Mouse (Mus musculus) CH12.LX (cell line): ENCODE results near the gene Trafd1. TPM values are rescaled to one million over a fixed set of nuclear protein-coding genes. Genes with fewer than 3 reads are reported as not detected.

ENCODE experiments used
- DNase-seq: peaks from one replicate; pipeline ENCODE4 v3.0.0-alpha.2; 2013; ENCODE audit errors: extremely low read depth
- H3K27ac ChIP-seq: 2 replicates; pipeline ENCODE4 v1.5.1; 2012; ENCODE audit warnings: low read depth, mild to moderate bottlenecking, control low read depth, moderate library complexity; ENCODE audit not compliant: insufficient read depth
- H3K27me3 ChIP-seq: replicated peaks from 2 replicates; pipeline ENCODE3; 2012; ENCODE audit warnings: inconsistent platforms
- H3K36me3 ChIP-seq, 2 experiments: replicated peaks in 1 of 2; 2 replicates each; pipeline versions ENCODE3 to v1.6.1; 2012; ENCODE audit warnings: inconsistent platforms in 1 of 2, low read length in 1 of 2, mild to moderate bottlenecking in 1 of 2, mixed read lengths in 1 of 2, moderate library complexity in 1 of 2; ENCODE audit not compliant: control insufficient read depth in 1 of 2, insufficient read depth in 1 of 2
- H3K4me1 ChIP-seq, 2 experiments: 2 replicates each; pipeline ENCODE4 v1.6.1; 2012; ENCODE audit warnings: inconsistent platforms in 1 of 2, moderate library complexity in 1 of 2; ENCODE audit not compliant: insufficient read depth in 2 of 2, control insufficient read depth in 1 of 2
- H3K4me2 ChIP-seq: 2 replicates; pipeline ENCODE4 v1.6.1; 2012; ENCODE audit warnings: low read depth, mild to moderate bottlenecking, control low read depth; ENCODE audit not compliant: poor library complexity, insufficient read depth, severe bottlenecking
- H3K4me3 ChIP-seq, 3 experiments: fragments of 150-350 bp in 1 of 3; sonication (generic) in 1 of 3; replicated peaks in 1 of 3; 2 replicates each; pipeline versions ENCODE3 to v1.5.1; 2011 to 2012; ENCODE audit warnings: low read depth in 2 of 3, low read length in 2 of 3, mild to moderate bottlenecking in 2 of 3, moderate library complexity in 2 of 3, control low read depth in 1 of 3, improper control_type of control experiment in 1 of 3, inconsistent platforms in 1 of 3, mixed read lengths in 1 of 3; ENCODE audit not compliant: poor library complexity in 1 of 3
- H3K79me2 ChIP-seq: replicated peaks from 2 replicates; pipeline ENCODE4 v1.6.1; 2012; ENCODE audit warnings: mild to moderate bottlenecking, moderate library complexity; ENCODE audit not compliant: control insufficient read depth, poor library complexity, insufficient read depth, severe bottlenecking; ENCODE audit errors: extremely low read depth
- H3K9ac ChIP-seq: 2 replicates; pipeline ENCODE4 v1.6.1; 2012; ENCODE audit warnings: low read depth, mild to moderate bottlenecking, control low read depth, moderate library complexity; ENCODE audit not compliant: insufficient read depth
- H3K9me3 ChIP-seq: replicated peaks from 2 replicates; pipeline ENCODE3; 2012; ENCODE audit warnings: low read length, inconsistent platforms, mixed read lengths
- BHLHE40 ChIP-seq: IDR thresholded peaks from 2 replicates; pipeline ENCODE4 v1.6.1; 2011; ENCODE audit warnings: mild to moderate bottlenecking, low read depth, low read length, improper control_type of control experiment
- CHD1 ChIP-seq: IDR thresholded peaks from 2 replicates; pipeline ENCODE4 v1.6.1; 2012; ENCODE audit warnings: low read depth, low read length, improper control_type of control experiment, inconsistent platforms
- CHD2 ChIP-seq: IDR thresholded peaks from 2 replicates; pipeline ENCODE4 v1.6.1; 2011; ENCODE audit warnings: low read length, improper control_type of control experiment
- CTCF ChIP-seq, 2 experiments: IDR thresholded peaks in 1 of 2; conservative IDR thresholded peaks in 1 of 2; 2 replicates each; pipeline ENCODE4 v1.5.1; 2011 to 2012; ENCODE audit warnings: low read depth in 2 of 2, low read length in 2 of 2, improper control_type of control experiment in 1 of 2, inconsistent platforms in 1 of 2, mild to moderate bottlenecking in 1 of 2, moderate library complexity in 1 of 2
- E2F4 ChIP-seq: IDR thresholded peaks from 2 replicates; pipeline ENCODE4 v1.6.1; 2011; ENCODE audit warnings: low read depth, low read length, improper control_type of control experiment; ENCODE audit not compliant: insufficient replicate concordance
- ELF1 ChIP-seq: IDR thresholded peaks from 2 replicates; pipeline ENCODE4 v1.6.1; 2014; ENCODE audit warnings: low read depth, mild to moderate bottlenecking, inconsistent platforms, low read length, improper control_type of control experiment
- EP300 ChIP-seq: IDR thresholded peaks from 2 replicates; pipeline ENCODE4 v1.6.1; 2011; ENCODE audit warnings: low read length, improper control_type of control experiment
- ETS1 ChIP-seq: conservative IDR thresholded peaks from 2 replicates; pipeline ENCODE4 v1.6.1; 2012; ENCODE audit warnings: low read depth, mild to moderate bottlenecking, inconsistent platforms, low read length, improper control_type of control experiment, moderate library complexity
- GABPA ChIP-seq: IDR thresholded peaks from 2 replicates; pipeline ENCODE4 v1.6.1; 2012; ENCODE audit warnings: low read depth, low read length, improper control_type of control experiment, inconsistent platforms; ENCODE audit not compliant: insufficient replicate concordance
- HCFC1 ChIP-seq: IDR thresholded peaks from 2 replicates; pipeline ENCODE4 v1.6.1; 2012; ENCODE audit warnings: low read depth, mild to moderate bottlenecking, inconsistent platforms, low read length, improper control_type of control experiment
- IRF4 ChIP-seq: IDR thresholded peaks from 2 replicates; pipeline ENCODE4 v1.6.1; 2014; ENCODE audit warnings: low read depth, mild to moderate bottlenecking, inconsistent platforms, low read length, improper control_type of control experiment
- JUN ChIP-seq: IDR thresholded peaks from 2 replicates; pipeline ENCODE4 v1.6.1; 2011; ENCODE audit warnings: low read depth, mild to moderate bottlenecking, low read length, improper control_type of control experiment, moderate library complexity; ENCODE audit not compliant: insufficient read depth
- JUND ChIP-seq: conservative IDR thresholded peaks from 2 replicates; pipeline ENCODE4 v1.6.1; 2011; ENCODE audit warnings: low read depth, low read length, improper control_type of control experiment
- KAT2A ChIP-seq: IDR thresholded peaks from 2 replicates; pipeline ENCODE4 v1.6.1; 2012; ENCODE audit warnings: low read length, improper control_type of control experiment, inconsistent platforms; ENCODE audit not compliant: insufficient replicate concordance
- MAFK ChIP-seq: IDR thresholded peaks from 2 replicates; pipeline ENCODE4 v1.6.1; 2011; ENCODE audit warnings: low read length, improper control_type of control experiment; ENCODE audit not compliant: insufficient replicate concordance
- MAX ChIP-seq: IDR thresholded peaks from 2 replicates; pipeline ENCODE4 v1.6.1; 2011; ENCODE audit warnings: low read length, improper control_type of control experiment
- MAZ ChIP-seq: IDR thresholded peaks from 2 replicates; pipeline ENCODE4 v1.6.1; 2012; ENCODE audit warnings: low read depth, mild to moderate bottlenecking, inconsistent platforms, low read length, improper control_type of control experiment, moderate library complexity
- MEF2A ChIP-seq: IDR thresholded peaks from 2 replicates; pipeline ENCODE4 v1.6.1; 2014; ENCODE audit warnings: low read depth, mild to moderate bottlenecking, inconsistent platforms, low read length, improper control_type of control experiment, borderline replicate concordance
- MXI1 ChIP-seq: IDR thresholded peaks from 2 replicates; pipeline ENCODE4 v1.6.1; 2011; ENCODE audit warnings: mild to moderate bottlenecking, low read depth, low read length, improper control_type of control experiment
- MYC ChIP-seq: IDR thresholded peaks from 2 replicates; pipeline ENCODE4 v1.6.1; 2011; ENCODE audit warnings: low read depth, mild to moderate bottlenecking, improper control_type of control experiment, low read length
- NELFE ChIP-seq: IDR thresholded peaks from 2 replicates; pipeline ENCODE4 v1.6.1; 2011; ENCODE audit warnings: low read depth, low read length, improper control_type of control experiment
- NRF1 ChIP-seq: IDR thresholded peaks from 2 replicates; pipeline ENCODE4 v1.6.1; 2014; ENCODE audit warnings: low read depth, mild to moderate bottlenecking, inconsistent platforms, low read length, improper control_type of control experiment, moderate library complexity
- PAX5 ChIP-seq: IDR thresholded peaks from 2 replicates; pipeline ENCODE4 v1.6.1; 2012; ENCODE audit warnings: low read length, inconsistent platforms, mixed read lengths
- POLR2A ChIP-seq: IDR thresholded peaks from 2 replicates; pipeline ENCODE4 v1.6.1; 2011; ENCODE audit warnings: low read depth, mild to moderate bottlenecking, improper control_type of control experiment, low read length
- POLR2AphosphoS2 ChIP-seq: IDR thresholded peaks from 2 replicates; pipeline ENCODE4 v1.6.1; 2011; ENCODE audit warnings: low read depth, low read length, improper control_type of control experiment
- RAD21 ChIP-seq: IDR thresholded peaks from 2 replicates; pipeline ENCODE4 v1.6.1; 2011; ENCODE audit warnings: low read depth, mild to moderate bottlenecking, low read length, improper control_type of control experiment, moderate library complexity
- RCOR1 ChIP-seq: conservative IDR thresholded peaks from 2 replicates; pipeline ENCODE4 v1.6.1; 2012; ENCODE audit warnings: low read depth, mild to moderate bottlenecking, inconsistent platforms, low read length, improper control_type of control experiment
- SIN3A ChIP-seq: IDR thresholded peaks from 2 replicates; pipeline ENCODE4 v1.6.1; 2012; ENCODE audit warnings: low read length, improper control_type of control experiment, inconsistent platforms
- SMC3 ChIP-seq: IDR thresholded peaks from 2 replicates; pipeline ENCODE4 v1.6.1; 2011; ENCODE audit warnings: low read depth, low read length, improper control_type of control experiment
- TBP ChIP-seq: conservative IDR thresholded peaks from 2 replicates; pipeline ENCODE4 v1.6.1; 2011; ENCODE audit warnings: low read depth, low read length, improper control_type of control experiment
- TCF12 ChIP-seq: IDR thresholded peaks from 2 replicates; pipeline ENCODE4 v1.6.1; 2014; ENCODE audit warnings: low read depth, mild to moderate bottlenecking, inconsistent platforms, low read length, improper control_type of control experiment
- UBTF ChIP-seq: IDR thresholded peaks from 2 replicates; pipeline ENCODE4 v1.6.1; 2012; ENCODE audit warnings: low read depth, mild to moderate bottlenecking, inconsistent platforms, low read length, improper control_type of control experiment, moderate library complexity
- USF1 ChIP-seq: IDR thresholded peaks from 2 replicates; pipeline ENCODE4 v1.6.1; 2014; ENCODE audit warnings: low read depth, mild to moderate bottlenecking, inconsistent platforms, low read length, improper control_type of control experiment
- USF2 ChIP-seq: conservative IDR thresholded peaks from 2 replicates; pipeline ENCODE4 v1.6.1; 2011; ENCODE audit warnings: low read depth, low read length, improper control_type of control experiment
- ZC3H11A ChIP-seq: IDR thresholded peaks from 2 replicates; pipeline ENCODE4 v1.6.1; 2012; ENCODE audit warnings: low read depth, mild to moderate bottlenecking, inconsistent platforms, low read length, improper control_type of control experiment
- ZKSCAN1 ChIP-seq: IDR thresholded peaks from 2 replicates; pipeline ENCODE4 v1.6.1; 2012; ENCODE audit warnings: low read depth, inconsistent platforms, low read length, improper control_type of control experiment, borderline replicate concordance
- ZMIZ1 ChIP-seq: IDR thresholded peaks from 2 replicates; pipeline ENCODE4 v1.6.1; 2012; ENCODE audit warnings: low read depth, mild to moderate bottlenecking, inconsistent platforms, low read length, improper control_type of control experiment
- ZNF384 ChIP-seq: IDR thresholded peaks from 2 replicates; pipeline ENCODE4 v1.6.1; 2012; ENCODE audit warnings: low read depth, low read length, improper control_type of control experiment, inconsistent platforms
- dilution Hi-C: fragments of 300-500 bp; cut with MboI; formaldehyde crosslinking; loops from 2 replicates; pipeline ENCODE4 v1.14.3; 2020; ENCODE audit warnings: low sequenced_read_pairs; ENCODE audit not compliant: extremely low pct_unique_long_range_greater_than_20kb, extremely low pct_ligation_motif_present
- in situ Hi-C: fragments of 300-500 bp; cut with MboI; formaldehyde crosslinking; loops from 3 replicates; pipeline ENCODE4 v1.14.3; 2019; ENCODE audit warnings: low sequenced_read_pairs, low pct_ligation_motif_present, low pct_unique_long_range_greater_than_20kb, mixed read lengths
- polyA plus RNA-seq: library from polyadenylated mRNA; unstranded; fragments of >175 nt; gene quantifications from 2 replicates; pipeline ENCODE4 v1.2.1, GENCODE M21; 2012; ENCODE audit warnings: low read depth; ENCODE audit not compliant: insufficient read length
- total RNA-seq, 2 experiments: library from RNA; depleted of rRNA; stranded (reverse); fragments of 300-350 nt in 1 of 2; fragments of >200 nt in 1 of 2; gene quantifications; 2 replicates each; pipeline ENCODE4 v1.2.3; 2012 to 2014

Trafd1 gene
- total RNA-seq (2012; rRNA removed) (41.8 and 42.3 TPM in 2 replicates), total RNA-seq (2014; rRNA removed) (31.7 and 34.0 TPM in 2 replicates), polyA plus RNA-seq (52.8 and 52.9 TPM in 2 replicates)

DNA sequence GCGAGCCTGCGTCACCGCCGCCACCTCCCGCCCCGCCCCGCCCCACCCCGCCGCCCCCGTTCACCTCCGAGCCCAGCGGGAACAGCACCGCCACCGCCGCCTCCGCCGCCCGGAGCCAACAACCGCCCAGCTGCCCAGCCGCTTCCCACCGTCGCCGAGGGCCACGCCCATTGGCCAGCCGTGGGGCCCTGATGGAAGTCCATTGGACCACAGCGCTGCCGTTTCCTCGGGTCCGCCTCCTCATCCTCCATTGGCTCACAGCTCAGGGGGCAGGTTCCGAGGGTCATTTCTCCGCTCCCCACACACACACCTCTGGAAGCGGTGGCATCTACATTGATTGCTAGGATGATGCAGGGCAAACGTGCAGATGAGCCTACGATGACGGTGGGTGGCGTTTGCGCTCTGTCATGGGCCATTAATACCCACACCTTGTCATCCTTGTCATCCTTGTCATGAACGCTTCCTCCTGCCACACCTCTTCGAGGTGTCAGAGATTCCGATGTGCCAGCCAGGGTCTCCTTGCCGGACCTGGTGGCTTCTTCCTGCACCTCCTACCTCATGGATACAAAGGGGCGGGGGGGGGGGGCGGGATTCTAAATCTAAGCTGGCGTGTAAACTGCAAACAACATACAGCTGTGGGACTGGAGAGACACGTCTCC is at the start of gene Trafd1:
Trafd1 (minus strand) TSS at position 172 of the 659 bp plus-strand sequence.
- in situ Hi-C loops (no loop called here), dilution Hi-C loops (no loop called here)
- TF ChIP-seq TCF12 (peak; percentile 84), CHD1 (no peak), UBTF (peak; percentile 15; the same call in 1 of the 2 replicates), MAZ (0 out of 2 replicates have a peak, but pooled peaks have one; percentile 14), NRF1 (0 out of 2 replicates have a peak, but pooled peaks have one; percentile 26), IRF4 (no peak), JUN (no peak), ZC3H11A (no peak), ZKSCAN1 (no peak), TBP (0 out of 2 replicates have a peak, but pooled peaks have one; percentile 41), ZNF384 (no peak), MYC (no peak), HCFC1 (peak; percentile 16; the same call in 1 of the 2 replicates), ZMIZ1 (0 out of 2 replicates have a peak, but pooled peaks have one; percentile 26), ELF1 (peak; percentile 49; the same call in 1 of the 2 replicates), GABPA (no peak), CTCF (conservative IDR thresholded peaks at IDR 0.05 in 1 of 2, IDR thresholded peaks at IDR 0.05 in 1 of 2; ENCODE audit: low read depth in 2 of 2, low read length in 2 of 2) (no peak), MAX (no peak), KAT2A (no peak), MEF2A (no peak), CHD2 (peak; percentile 59; the same call in 1 of the 2 replicates), SMC3 (no peak), BHLHE40 (no peak), USF1 (no peak), MXI1 (no peak), E2F4 (no peak), EP300 (no peak), POLR2AphosphoS2 (no peak), NELFE (peak; percentile 44; the same call in 1 of the 2 replicates), JUND (no peak), PAX5 (no peak), SIN3A (no peak), MAFK (no peak), ETS1 (no peak), USF2 (no peak), RCOR1 (no peak), POLR2A (peak; percentile 68), RAD21 (no peak)
- Histone ChIP-seq H3K36me3 (peaks cover 17 to 25% of the 10 kb centered on the region in 2 experiments), H3K9ac (peak within 1 kb of the TSS; percentile 82), H3K27ac (peak within 1 kb of the TSS; percentile 85), H3K4me3 (peak within 1 kb of the TSS; percentile 62 to 98 (median 83)), H3K4me2 (peak within 1 kb of the TSS; percentile 82), H3K27me3 (no peaks in the 10 kb centered on the region), H3K9me3 (peaks cover 7% of the 10 kb centered on the region), H3K4me1 (peaks cover 11 to 41% of the 10 kb centered on the region in 2 experiments), H3K79me2 (peaks cover 19% of the 10 kb centered on the region)
- DNase-seq: peak; percentile 89
